Mouse (Mus musculus) E14TG2a.4 (cell line): ENCODE measurements around the gene Traf1.

Source experiments
- H3K27me3 ChIP-seq: 2 replicates; pipeline ENCODE4 v1.6.1; 2014; ENCODE audit warnings: low read length, control low read depth; ENCODE audit not compliant: insufficient read depth
- H3K36me3 ChIP-seq: 2 replicates; pipeline ENCODE4 v1.6.1; 2014; ENCODE audit warnings: low read length, control low read depth; ENCODE audit not compliant: insufficient read depth
- H3K4me1 ChIP-seq: replicated peaks from 2 replicates; pipeline ENCODE4 v1.6.1; 2014; ENCODE audit warnings: low read depth, low read length, control low read depth
- H3K4me3 ChIP-seq: replicated peaks from 2 replicates; pipeline ENCODE4 v1.5.1; 2014; ENCODE audit warnings: mild to moderate bottlenecking, low read length
- H3K9me3 ChIP-seq: 2 replicates; pipeline ENCODE4 v1.6.1; 2014; ENCODE audit warnings: low read length, control low read depth
- CTCF ChIP-seq: conservative IDR thresholded peaks from 2 replicates; pipeline ENCODE4 v1.5.1; 2014; ENCODE audit warnings: low read length
- NANOG ChIP-seq: IDR thresholded peaks from 2 replicates; pipeline ENCODE4 v1.6.1; 2014; ENCODE audit warnings: borderline replicate concordance, low read length, mixed read lengths
- POU5F1 ChIP-seq: IDR thresholded peaks from 2 replicates; pipeline ENCODE4 v1.6.1; 2014; ENCODE audit warnings: low read length, borderline replicate concordance

Traf1 gene

DNA sequence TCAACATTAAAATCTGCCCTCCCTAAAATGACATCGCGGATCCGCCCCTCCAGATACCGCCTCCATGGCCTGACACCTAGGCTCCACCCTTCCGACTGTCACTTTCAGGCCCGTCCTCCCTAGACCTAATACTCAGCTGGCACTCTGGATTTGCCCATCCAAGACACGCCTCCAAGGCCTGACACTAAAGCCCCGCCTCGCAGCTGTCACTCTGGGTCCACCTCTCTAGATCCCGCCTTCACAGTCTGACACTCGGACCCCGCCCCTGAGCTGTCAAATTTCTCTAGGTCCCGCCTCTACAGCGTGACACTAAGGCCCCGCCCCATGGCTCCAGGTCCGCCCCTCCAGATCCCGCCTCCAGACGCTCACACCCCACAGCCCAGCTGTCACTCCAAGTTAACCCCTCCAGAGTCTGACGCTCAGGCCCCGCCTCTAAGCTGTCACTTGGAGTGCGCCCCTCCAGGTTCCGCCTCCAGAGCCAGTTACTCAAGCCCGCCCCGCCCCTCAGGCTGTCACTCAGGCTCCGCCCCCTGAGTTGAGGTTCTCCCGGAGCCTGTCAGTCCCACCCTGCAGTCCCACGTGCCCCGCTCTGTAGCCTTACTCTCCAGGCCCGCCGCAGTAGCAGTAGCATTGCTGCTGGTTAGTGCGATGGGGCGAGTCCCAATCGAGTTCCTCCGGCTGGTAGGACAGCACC, 56.6 kb downstream of the Traf1 start:
- H3K9me3 ChIP-seq, result no peaks in the 10 kb centered on the region
- peaks cover 12% of the 10 kb centered on the region for H3K27me3 ChIP-seq
- H3K4me1 ChIP-seq, result peaks cover 25% of the 10 kb centered on the region
- TF ChIP-seq NANOG, result no peak
- H3K36me3 ChIP-seq, result 0 out of 2 replicates have a peak, but pooled peaks cover 4% of the 10 kb centered on the region
- H3K4me3 ChIP-seq, result peak overlapping the region; percentile 65

GRCm38 (mm10) chr2:34903652-34904405, 57.7 kb downstream of the Traf1 start:
- Histone ChIP-seq H3K4me1 (peaks cover 28% of the 10 kb centered on the region), H3K9me3 (no peaks in the 10 kb centered on the region), H3K4me3 (no peak overlapping the region), H3K27me3 (peaks cover 8% of the 10 kb centered on the region; the same call in 1 of the 2 replicates), H3K36me3 (peaks cover 5% of the 10 kb centered on the region; the same call in 1 of the 2 replicates)
- TF ChIP-seq POU5F1 (no peak), NANOG (no peak), CTCF (no peak)

DNA sequence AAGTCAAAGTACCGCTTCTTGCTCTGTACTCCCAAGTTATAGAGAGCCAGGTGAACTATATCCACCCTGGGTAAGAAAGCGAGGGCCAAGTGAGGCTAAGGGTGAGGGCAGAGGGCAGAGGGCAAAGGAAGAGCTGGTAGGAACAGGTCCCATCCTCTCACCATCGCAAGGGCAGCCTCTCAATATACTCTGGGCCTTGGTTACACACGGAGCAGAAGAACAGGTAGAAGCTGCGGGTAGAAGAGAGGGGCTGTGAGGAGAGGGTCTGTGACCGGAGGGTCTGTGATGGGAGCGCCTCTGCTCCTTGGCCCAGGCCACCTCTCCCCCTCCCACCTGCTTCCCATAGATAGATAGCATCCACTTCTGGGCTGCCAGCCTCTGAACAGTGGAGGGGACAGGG, 58.4 kb downstream of the Traf1 start:
- Histone ChIP-seq H3K9me3 (no peaks in the 10 kb centered on the region), H3K4me1 (peaks cover 30% of the 10 kb centered on the region), H3K36me3 (peaks cover 5% of the 10 kb centered on the region; the same call in 1 of the 2 replicates), H3K4me3 (no peak overlapping the region), H3K27me3 (peaks cover 8% of the 10 kb centered on the region; the same call in 1 of the 2 replicates)
- no peak for TF ChIP-seq POU5F1
- TF ChIP-seq CTCF, result no peak

DNA sequence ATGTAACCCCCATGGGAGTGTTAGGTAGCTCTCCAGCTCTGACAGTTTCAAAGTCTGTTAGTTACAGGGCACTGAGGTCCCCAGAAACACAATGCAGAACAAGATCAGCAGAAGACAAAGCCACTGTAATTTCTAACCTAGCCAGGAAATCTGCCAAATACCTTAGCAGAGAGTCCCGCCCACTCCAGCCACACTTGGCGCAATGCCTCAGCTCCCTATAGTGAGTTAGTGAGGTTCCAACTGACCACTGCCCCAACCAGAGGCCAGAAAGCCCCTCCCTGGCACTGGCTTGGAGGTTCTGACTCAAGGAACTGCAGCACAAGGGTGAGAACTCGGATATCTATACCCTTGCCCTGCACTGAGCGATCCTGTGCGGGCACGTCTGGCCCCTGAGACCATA, 58.8 kb downstream of the Traf1 start:
- H3K27me3 ChIP-seq, result peaks cover 8% of the 10 kb centered on the region; the same call in 1 of the 2 replicates
- peaks cover 33% of the 10 kb centered on the region for H3K4me1 ChIP-seq
- H3K4me3 ChIP-seq, result no peak overlapping the region

GRCm38 (mm10) chr2:34901726-34902125, 59.8 kb downstream of the Traf1 start:
- H3K9me3 ChIP-seq, result no peaks in the 10 kb centered on the region
- H3K36me3 ChIP-seq, result peaks cover 5% of the 10 kb centered on the region; the same call in 1 of the 2 replicates
- H3K27me3 ChIP-seq, result peaks cover 10% of the 10 kb centered on the region; the same call in 1 of the 2 replicates
- H3K4me3 ChIP-seq, result no peak overlapping the region
- no peak for TF ChIP-seq NANOG
- TF ChIP-seq POU5F1, result no peak
- TF ChIP-seq CTCF, result peak; percentile 31
- H3K4me1 ChIP-seq, result peaks cover 33% of the 10 kb centered on the region

More for the DNA sequence above, 58.8 kb downstream of the Traf1 start:
- H3K9me3 ChIP-seq, result no peaks in the 10 kb centered on the region
- TF ChIP-seq NANOG (no peak), CTCF (no peak), POU5F1 (no peak)
- H3K36me3 ChIP-seq, result peaks cover 5% of the 10 kb centered on the region; the same call in 1 of the 2 replicates

DNA sequence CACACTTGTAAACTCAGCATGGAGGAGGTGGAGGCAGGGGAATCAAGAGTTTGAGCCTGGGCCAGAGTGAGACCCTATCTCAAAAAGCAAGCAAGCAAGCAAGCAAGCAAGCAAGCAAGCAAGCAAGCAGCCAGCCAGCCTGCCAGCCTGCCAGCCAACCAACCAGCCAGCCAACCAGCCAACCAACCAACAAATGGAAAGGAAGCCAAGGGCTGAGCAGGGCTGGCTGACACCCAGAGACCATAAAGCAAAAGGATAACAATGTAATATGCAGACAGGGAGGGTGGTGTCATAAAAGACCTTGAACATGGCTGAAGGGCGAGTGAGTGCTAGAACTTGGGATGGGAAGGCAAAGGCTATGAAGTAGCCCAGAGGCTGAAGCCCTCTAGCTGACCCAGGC, 61.2 kb downstream of the Traf1 start:
- no peak for TF ChIP-seq POU5F1
- no peak for TF ChIP-seq CTCF
- no peak for TF ChIP-seq NANOG
- H3K27me3 ChIP-seq, result peaks cover 8% of the 10 kb centered on the region; the same call in 1 of the 2 replicates
- H3K36me3 ChIP-seq, result peaks cover 5% of the 10 kb centered on the region; the same call in 1 of the 2 replicates
- H3K9me3 ChIP-seq, result no peaks in the 10 kb centered on the region
- peaks cover 40% of the 10 kb centered on the region for H3K4me1 ChIP-seq
- H3K4me3 ChIP-seq, result no peak overlapping the region

- Histone ChIP-seq H3K9me3 (no peaks in the 10 kb centered on the region), H3K27me3 (peaks cover 8% of the 10 kb centered on the region; the same call in 1 of the 2 replicates), H3K36me3 (peaks cover 9% of the 10 kb centered on the region; the same call in 1 of the 2 replicates), H3K4me1 (peaks cover 40% of the 10 kb centered on the region), H3K4me3 (no peak overlapping the region)
- TF ChIP-seq CTCF (no peak), NANOG (no peak), POU5F1 (no peak)
These were observed 61.9 kb downstream of the Traf1 start for GRCm38 (mm10) chr2:34899682-34900081.

GRCm38 (mm10) chr2:34897820-34898219, 63.8 kb downstream of the Traf1 start:
- H3K9me3 ChIP-seq, result no peaks in the 10 kb centered on the region
- peaks cover 35% of the 10 kb centered on the region for H3K4me1 ChIP-seq
- H3K36me3 ChIP-seq, result peaks cover 9% of the 10 kb centered on the region; the same call in 1 of the 2 replicates
- no peak for TF ChIP-seq NANOG
- TF ChIP-seq CTCF, result peak; percentile 97
- no peak overlapping the region for H3K4me3 ChIP-seq
- H3K27me3 ChIP-seq, result peaks cover 8% of the 10 kb centered on the region; the same call in 1 of the 2 replicates
